Mouse (Mus musculus): ENCODE results near the gene Sh3kbp1.

DNA sequence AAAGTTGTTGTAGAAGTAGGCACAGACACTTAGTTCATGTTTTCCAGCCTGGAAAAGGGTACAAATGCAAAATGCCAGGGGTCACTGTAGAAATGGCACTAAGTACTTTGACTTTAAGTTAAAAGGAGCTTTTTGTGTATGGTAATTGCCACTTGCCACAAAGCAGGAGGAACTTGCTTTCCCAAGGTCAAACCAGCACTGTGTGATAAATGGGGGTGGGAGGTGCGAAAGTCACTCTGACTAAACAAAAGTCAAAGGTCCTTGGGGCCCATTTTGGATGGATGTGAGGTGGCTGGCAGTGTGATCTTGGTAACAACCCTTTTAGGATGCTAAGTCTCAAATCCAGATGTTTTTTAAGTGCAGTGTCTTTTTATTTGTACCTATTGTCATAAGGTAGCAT is 316.5 kb downstream of the Sh3kbp1 start:
- TF ChIP-seq CTCF (IDR thresholded peaks at IDR 0.05; ENCODE audit: control insufficient read depth, insufficient read depth, low read length) (no peak), POLR2A (IDR thresholded peaks at IDR 0.05; ENCODE audit: borderline replicate concordance, control insufficient read depth, low read depth, low read length) (no peak)

All from bone marrow, adult 2 months (tissue).